Mouse (Mus musculus): ENCODE measurements around the gene Farp2. TPM values are rescaled to one million over a fixed set of nuclear protein-coding genes. Genes with fewer than 3 reads are reported as not detected.
"Not testable (repeated sequence)": the region's sequence is repeated elsewhere in the genome, so short reads cannot be mapped to it uniquely, and the experiment has no call there.

Gene Farp2
- total RNA-seq (2015) = 2.6 and 5.0 TPM in 2 replicates
- 1.0 and 1.1 TPM in 2 replicates for total RNA-seq (2017)

- peak; percentile 93 for ATAC-seq (replicated peaks; ENCODE audit: poor library complexity)
Observed at GRCm38 (mm10) chr1:93511585-93512350, at the start of gene Farp2. Gene Farp2 (plus strand): TSS chr1:93512079.

- ATAC-seq (replicated peaks; ENCODE audit: poor library complexity) = no peak
Observed at GRCm38 (mm10) chr1:93465066-93465465, 46.8 kb upstream of the Farp2 start.

- no peak for ATAC-seq (replicated peaks; ENCODE audit: poor library complexity)
Observed at GRCm38 (mm10) chr1:93465746-93466145, 46.1 kb upstream of the Farp2 start.

GRCm38 (mm10) chr1:93468626-93469025 is 43.3 kb upstream of the Farp2 start:
- no peak for ATAC-seq (replicated peaks; ENCODE audit: poor library complexity)

- no peak for ATAC-seq (replicated peaks; ENCODE audit: poor library complexity)
Observed at GRCm38 (mm10) chr1:93475694-93476093, 36.2 kb upstream of the Farp2 start.

- ATAC-seq (replicated peaks; ENCODE audit: poor library complexity) = peak; percentile 71
Observed at GRCm38 (mm10) chr1:93477758-93478585, 33.9 kb upstream of the Farp2 start.

GRCm38 (mm10) chr1:93478586-93479475 is 33.0 kb upstream of the Farp2 start, which contains the start of gene Hdlbp:
Gene Hdlbp (minus strand): TSS chr1:93478815.
- peak; percentile 70 for ATAC-seq (replicated peaks; ENCODE audit: poor library complexity)

GRCm38 (mm10) chr1:93479476-93480083 is 32.3 kb upstream of the Farp2 start:
- ATAC-seq (replicated peaks; ENCODE audit: poor library complexity) = 0 out of 2 replicates have a peak, but pooled peaks have one; percentile 2

- not testable (repeated sequence) for ATAC-seq (replicated peaks; ENCODE audit: poor library complexity)
Observed at GRCm38 (mm10) chr1:93486302-93486701, 25.6 kb upstream of the Farp2 start.

GRCm38 (mm10) chr1:93495312-93495711 is 16.6 kb upstream of the Farp2 start:
- ATAC-seq (replicated peaks; ENCODE audit: poor library complexity) = no peak

GRCm38 (mm10) chr1:93506944-93507676 is 4.8 kb upstream of the Farp2 start:
- ATAC-seq (replicated peaks; ENCODE audit: poor library complexity) = peak; percentile 49

GRCm38 (mm10) chr1:93508576-93508975 is 3.3 kb upstream of the Farp2 start:
- ATAC-seq (replicated peaks; ENCODE audit: poor library complexity) = not testable (repeated sequence)

GRCm38 (mm10) chr1:93512351-93512690 is 442 bp downstream of the Farp2 start:
- peak; percentile 5; the same call in 1 of the 2 replicates for ATAC-seq (replicated peaks; ENCODE audit: poor library complexity)

GRCm38 (mm10) chr1:93513221-93513620 is 1.3 kb downstream of the Farp2 start:
- ATAC-seq (replicated peaks; ENCODE audit: poor library complexity) = no peak

- no peak for ATAC-seq (replicated peaks; ENCODE audit: poor library complexity)
Observed at GRCm38 (mm10) chr1:93521491-93521890, 9.6 kb downstream of the Farp2 start.

GRCm38 (mm10) chr1:93522325-93522724 is 10.4 kb downstream of the Farp2 start:
- no peak for ATAC-seq (replicated peaks; ENCODE audit: poor library complexity)

- no peak for ATAC-seq (replicated peaks; ENCODE audit: poor library complexity)
Observed at GRCm38 (mm10) chr1:93529801-93530200, 17.9 kb downstream of the Farp2 start.

- ATAC-seq (replicated peaks; ENCODE audit: poor library complexity) = no peak
Observed at GRCm38 (mm10) chr1:93537227-93537626, 25.3 kb downstream of the Farp2 start.

- ATAC-seq (replicated peaks; ENCODE audit: poor library complexity) = no peak
Observed at GRCm38 (mm10) chr1:93543196-93543595, 31.3 kb downstream of the Farp2 start.

GRCm38 (mm10) chr1:93547286-93547685 is 35.4 kb downstream of the Farp2 start:
- no peak for ATAC-seq (replicated peaks; ENCODE audit: poor library complexity)

Measured in megakaryocyte progenitor cell, adult 5-6 weeks (primary cell).